Mouse (Mus musculus): ENCODE results near the gene Sertad4. TPM values are rescaled to one million over a fixed set of nuclear protein-coding genes. Genes with fewer than 3 reads are reported as not detected.

Sertad4 gene
- total and polyA plus RNA-seq, 3 experiments = not detected

- H3K79me2 ChIP-seq (ENCODE audit: control insufficient read depth, insufficient read depth, low read length, poor library complexity) = no peaks in the 10 kb centered on the region
Observed at GRCm38 (mm10) chr1:192830444-192830843, 25.1 kb downstream of the Sertad4 start.

GRCm38 (mm10) chr1:192828928-192829327 lies 26.6 kb downstream of the Sertad4 start:
- Histone ChIP-seq H3K4me3 (ENCODE audit: control insufficient read depth in 1 of 2, insufficient read depth in 1 of 2, low read depth in 2 of 2, low read length in 2 of 2) (no peak overlapping the region), H3K36me3 (ENCODE audit: control insufficient read depth in 1 of 2, insufficient read depth in 2 of 2, low read length in 2 of 2) (no peaks in the 10 kb centered on the region; a peak in 1 of 4 replicates), H3K27me3 (ENCODE audit: control insufficient read depth in 1 of 2, insufficient read depth in 2 of 2, low read length in 2 of 2) (no peaks in the 10 kb centered on the region), H3K79me2 (ENCODE audit: control insufficient read depth, insufficient read depth, low read length, poor library complexity) (no peaks in the 10 kb centered on the region), H3K9ac (ENCODE audit: control insufficient read depth, low read depth, low read length, poor library complexity, severe bottlenecking) (no peak overlapping the region), H3K4me1 (ENCODE audit: control insufficient read depth in 1 of 2, insufficient read depth in 2 of 2, low read length in 2 of 2) (peaks cover 0 to 4% of the 10 kb centered on the region in 2 experiments; a peak in 1 of 4 replicates), H3K9me3 (replicated peaks; ENCODE audit: insufficient read depth, low read length) (no peaks in the 10 kb centered on the region), H3K27ac (ENCODE audit: control insufficient read depth, low read depth, low read length) (no peak overlapping the region)
- DNase-seq (ENCODE audit: low read depth, low spot score) = no peak
- no peak for TF ChIP-seq POLR2AphosphoS2 (IDR thresholded peaks at IDR 0.05; ENCODE audit: low read length)

More at GRCm38 (mm10) chr1:192830444-192830843, 25.1 kb downstream of the Sertad4 start:
- H3K4me3 ChIP-seq (ENCODE audit: control insufficient read depth in 1 of 2, insufficient read depth in 1 of 2, low read depth in 2 of 2, low read length in 2 of 2) = no peak overlapping the region
- no peak overlapping the region for H3K9ac ChIP-seq (ENCODE audit: control insufficient read depth, low read depth, low read length, poor library complexity, severe bottlenecking)
- H3K27me3 ChIP-seq (ENCODE audit: control insufficient read depth in 1 of 2, insufficient read depth in 2 of 2, low read length in 2 of 2) = no peaks in the 10 kb centered on the region
- DNase-seq (ENCODE audit: low read depth, low spot score) = no peak
- no peaks in the 10 kb centered on the region for H3K9me3 ChIP-seq (replicated peaks; ENCODE audit: insufficient read depth, low read length)
- no peak for TF ChIP-seq MAX (IDR thresholded peaks at IDR 0.05; ENCODE audit: low read length)
- no peak for TF ChIP-seq USF1 (IDR thresholded peaks at IDR 0.05; ENCODE audit: low read depth, low read length)
- no peak for TF ChIP-seq NRF1 (IDR thresholded peaks at IDR 0.05; ENCODE audit: insufficient read depth, low read depth, low read length, poor library complexity, severe bottlenecking)
- no peak for TF ChIP-seq RAD21 (IDR thresholded peaks at IDR 0.05; ENCODE audit: low read depth, low read length)
- TF ChIP-seq MAZ (IDR thresholded peaks at IDR 0.05; ENCODE audit: low read depth, low read length) = no peak
- TF ChIP-seq GABPA (IDR thresholded peaks at IDR 0.05; ENCODE audit: low read depth, low read length) = no peak
- no peak for TF ChIP-seq MXI1 (IDR thresholded peaks at IDR 0.05; ENCODE audit: low read depth, low read length)
- TF ChIP-seq POLR2AphosphoS2 (IDR thresholded peaks at IDR 0.05; ENCODE audit: low read length) = no peak
- TF ChIP-seq NELFE (IDR thresholded peaks at IDR 0.05; ENCODE audit: low read depth, low read length) = no peak
- TF ChIP-seq MYB (IDR thresholded peaks at IDR 0.05; ENCODE audit: low read depth, low read length) = no peak
- no peak for TF ChIP-seq TAL1 (IDR thresholded peaks at IDR 0.05; ENCODE audit: low read length)
- no peak for TF ChIP-seq SIN3A (IDR thresholded peaks at IDR 0.05; ENCODE audit: low read length)
- H3K27ac ChIP-seq (ENCODE audit: control insufficient read depth, low read depth, low read length) = no peak overlapping the region
- no peaks in the 10 kb centered on the region; a peak in 1 of 4 replicates for H3K36me3 ChIP-seq (ENCODE audit: control insufficient read depth in 1 of 2, insufficient read depth in 2 of 2, low read length in 2 of 2)
- H3K4me1 ChIP-seq (ENCODE audit: control insufficient read depth in 1 of 2, insufficient read depth in 2 of 2, low read length in 2 of 2) = peaks cover 0 to 4% of the 10 kb centered on the region in 2 experiments; a peak in 1 of 4 replicates

GRCm38 (mm10) chr1:192827955-192828354 lies 27.6 kb downstream of the Sertad4 start:
- Histone ChIP-seq H3K36me3 (ENCODE audit: control insufficient read depth in 1 of 2, insufficient read depth in 2 of 2, low read length in 2 of 2) (no peaks in the 10 kb centered on the region; a peak in 1 of 4 replicates), H3K27ac (ENCODE audit: control insufficient read depth, low read depth, low read length) (no peak overlapping the region), H3K9me3 (replicated peaks; ENCODE audit: insufficient read depth, low read length) (no peaks in the 10 kb centered on the region), H3K9ac (ENCODE audit: control insufficient read depth, low read depth, low read length, poor library complexity, severe bottlenecking) (no peak overlapping the region), H3K79me2 (ENCODE audit: control insufficient read depth, insufficient read depth, low read length, poor library complexity) (no peaks in the 10 kb centered on the region), H3K4me3 (ENCODE audit: control insufficient read depth in 1 of 2, insufficient read depth in 1 of 2, low read depth in 2 of 2, low read length in 2 of 2) (no peak overlapping the region), H3K27me3 (ENCODE audit: control insufficient read depth in 1 of 2, insufficient read depth in 2 of 2, low read length in 2 of 2) (no peaks in the 10 kb centered on the region), H3K4me1 (ENCODE audit: control insufficient read depth in 1 of 2, insufficient read depth in 2 of 2, low read length in 2 of 2) (peaks cover 0 to 4% of the 10 kb centered on the region in 2 experiments; a peak in 1 of 4 replicates)
- DNase-seq (ENCODE audit: low read depth, low spot score) = no peak
- TF ChIP-seq CHD2 (IDR thresholded peaks at IDR 0.05; ENCODE audit: low read length) = no peak
- TF ChIP-seq MYC (IDR thresholded peaks at IDR 0.05; ENCODE audit: low read depth, low read length) = no peak
- no peak for TF ChIP-seq TBP (IDR thresholded peaks at IDR 0.05; ENCODE audit: low read depth, low read length)
- no peak for TF ChIP-seq GABPA (IDR thresholded peaks at IDR 0.05; ENCODE audit: low read depth, low read length)
- no peak for TF ChIP-seq GATA1 (IDR thresholded peaks at IDR 0.05; ENCODE audit: low read depth, low read length)
- no peak for TF ChIP-seq SMC3 (IDR thresholded peaks at IDR 0.05; ENCODE audit: low read depth, low read length)
- TF ChIP-seq BHLHE40 (IDR thresholded peaks at IDR 0.05; ENCODE audit: borderline replicate concordance, low read depth, low read length) = no peak
